8 mouse cellular contexts compared by ENCODE assay signal in genomic region chr17:31074053-31074590, GRCm38 (mm10). TPM values are rescaled to one million over a fixed set of nuclear protein-coding genes. Genes with fewer than 3 reads are reported as not detected.
DNase-seq lines count a peak whose midpoint lies in the region; ATAC-seq and TF ChIP-seq lines count a peak whose summit lies in the region.

No protein-coding gene starts in this region.

- H3K27ac ChIP-seq in left cerebral cortex, adult 2 months: peak overlapping the region; percentile 86
- H3K27ac ChIP-seq in brown adipose tissue, adult 24 weeks (replicated peaks; ENCODE audit: low read depth, low read length): peak overlapping the region; percentile 72
- H3K27ac ChIP-seq in heart, embryonic 14.5 days (replicated peaks in 1 of 2; ENCODE audit: control insufficient read depth in 1 of 2, insufficient read depth in 1 of 2, low read depth in 2 of 2, low read length in 2 of 2): peak overlapping the region; percentile 37 to 85; a peak in 3 of 4 replicates
- H3K27ac ChIP-seq in midbrain, embryonic 12.5 days (replicated peaks): peak overlapping the region; percentile 77

- ATAC-seq in heart, embryonic 14.5 days (ENCODE audit: insufficient number of reproducible peaks, insufficient read depth, low FRiP score, low read depth): no peak
- no peak for ATAC-seq in midbrain, embryonic 12.5 days (ENCODE audit: low FRiP score, low read depth)

- peaks cover 67% of the 10 kb centered on the region for H3K4me1 ChIP-seq in brown adipose tissue, adult 24 weeks (ENCODE audit: control insufficient read depth, insufficient read depth, insufficient read length, low read length)
- H3K4me1 ChIP-seq in heart, embryonic 14.5 days (ENCODE audit: control insufficient read depth in 2 of 2, insufficient read depth in 2 of 2, low read length in 2 of 2): peaks cover 50 to 69% of the 10 kb centered on the region in 2 experiments
- H3K4me1 ChIP-seq in midbrain, embryonic 12.5 days: peaks cover 60% of the 10 kb centered on the region

- TF ChIP-seq CTCF in left cerebral cortex, adult 2 months (IDR thresholded peaks at IDR 0.05): no peak

- DNase-seq in left cerebral cortex, adult 2 months (ENCODE audit: extremely low spot score in 1 of 2, low spot score in 2 of 2): no peak
- DNase-seq in left cerebral cortex, adult 8-10 months (ENCODE audit: low spot score in 2 of 2): no peak
- no peak for DNase-seq in left cerebral cortex, postnatal 10 days (ENCODE audit: extremely low spot score in 1 of 2, low spot score in 2 of 2)
- DNase-seq in cerebellum, adult 11-12 months: no peak
- DNase-seq in cerebellum, adult 8-10 months: no peak

- no peaks in the 10 kb centered on the region for H3K9me3 ChIP-seq in heart, embryonic 14.5 days (ENCODE audit: control insufficient read depth, low read length)
- no peaks in the 10 kb centered on the region for H3K9me3 ChIP-seq in midbrain, embryonic 12.5 days

- no peak overlapping the region for H3K4me3 ChIP-seq in left cerebral cortex, adult 2 months
- no peak overlapping the region for H3K4me3 ChIP-seq in brown adipose tissue, adult 24 weeks (ENCODE audit: insufficient read depth, low read depth, low read length)
- H3K4me3 ChIP-seq in heart, embryonic 14.5 days (ENCODE audit: control insufficient read depth in 1 of 2, insufficient read depth in 1 of 2, low read depth in 1 of 2, low read length in 2 of 2): 0 out of 4 replicates have a peak overlapping the region, but pooled peaks of 1 of the 2 experiments have one; percentile 10
- H3K4me3 ChIP-seq in midbrain, embryonic 12.5 days: no peak overlapping the region

- H3K36me3 ChIP-seq in heart, embryonic 14.5 days (ENCODE audit: control insufficient read depth, insufficient read depth, low read length): no peaks in the 10 kb centered on the region
- no peaks in the 10 kb centered on the region for H3K36me3 ChIP-seq in midbrain, embryonic 12.5 days

- H3K9ac ChIP-seq in heart, embryonic 14.5 days (ENCODE audit: low read length): no peak overlapping the region; the same call in 1 of the 2 replicates
- no peak overlapping the region for H3K9ac ChIP-seq in midbrain, embryonic 12.5 days (replicated peaks)

- peak overlapping the region; percentile 64 for H3K4me2 ChIP-seq in heart, embryonic 14.5 days (ENCODE audit: low read length)
- H3K4me2 ChIP-seq in midbrain, embryonic 12.5 days (replicated peaks): peak overlapping the region; percentile 53

- no peaks in the 10 kb centered on the region for H3K27me3 ChIP-seq in heart, embryonic 14.5 days (ENCODE audit: control insufficient read depth, insufficient read depth, low read length)
- H3K27me3 ChIP-seq in midbrain, embryonic 12.5 days: no peaks in the 10 kb centered on the region

- WGBS in heart, embryonic 14.5 days: 24% methylated on average over 7 of the region's 7 CpGs
- WGBS in midbrain, embryonic 12.5 days: 17% methylated on average over 7 of the region's 7 CpGs

- intact Hi-C loops in left cerebral cortex, adult 2 months (cut with DNase I): no loop called here
- intact Hi-C loops in left cerebral cortex, postnatal 10 days (cut with DNase I): no loop called here

RNA-seq across cellular contexts. Expression of gene Abcg1, which starts 16.6 kb away (rescaled TPM):
- 10 to 100 TPM; 76.5 to 77.6 TPM for total RNA-seq in left cerebral cortex, adult 2 months (2021)
- 10 to 100 TPM; 83.1 to 94.3 (median 83.4) TPM for total RNA-seq in left cerebral cortex, adult 8-10 months (2022)
- 2.3 and 5.0 TPM in 2 replicates for polyA plus RNA-seq in brown adipose tissue, adult 24 weeks (2012; ENCODE audit: insufficient read depth, insufficient read length, missing spikeins)
- 10.1 and 10.8 TPM in 2 replicates for polyA plus RNA-seq in heart, embryonic 14.5 days (2014; fragmentation: Nextera tagmentation; extraction: Ambion mirVana)
- 14.0 and 15.3 TPM in 2 replicates for polyA plus RNA-seq in midbrain, embryonic 12.5 days (2016; fragmentation: Nextera tagmentation; extraction: Ambion mirVana)
- total RNA-seq in left cerebral cortex, postnatal 10 days (2021): 10 to 100 TPM; 26.4 to 33.2 TPM

RNA-seq across cellular contexts. Expression of gene Tff3, which starts 55.3 kb away (rescaled TPM):
- not detected for total RNA-seq in left cerebral cortex, adult 2 months (2021)
- not detected for total RNA-seq in left cerebral cortex, adult 8-10 months (2022)
- not detected in 2 replicates for polyA plus RNA-seq in brown adipose tissue, adult 24 weeks (2012; ENCODE audit: insufficient read depth, insufficient read length, missing spikeins)
- polyA plus RNA-seq in heart, embryonic 14.5 days (2014; fragmentation: Nextera tagmentation; extraction: Ambion mirVana): not detected in 2 replicates
- 1.1 and 1.4 TPM in 2 replicates for polyA plus RNA-seq in midbrain, embryonic 12.5 days (2016; fragmentation: Nextera tagmentation; extraction: Ambion mirVana)
- total RNA-seq in left cerebral cortex, postnatal 10 days (2021): not detected
